Mouse (Mus musculus): Measurements from ENCODE around the gene Snx25. TPM values are rescaled to one million over a fixed set of nuclear protein-coding genes. Genes with fewer than 3 reads are reported as not detected.

Snx25 gene
- 10 to 100 TPM in 1 of 2 experiments, 1 to 10 TPM in 1; 5.6 to 12.0 TPM for total RNA-seq (2023)

GRCm38 (mm10) chr8:46152064-46153031 lies at the start of gene Snx25:
TSS of gene Snx25 (minus strand) at chr8:46152159.

GRCm38 (mm10) chr8:46151202-46152062 lies 527 bp downstream of the Snx25 start, which contains the start of gene Cfap97:
TSS of gene Cfap97 (plus strand) at chr8:46151771.

GRCm38 (mm10) chr8:46005596-46005995 lies 146.4 kb downstream of the Snx25 start, which contains the start of gene Ankrd37:
TSS of gene Ankrd37 (minus strand) at chr8:46005707.

GRCm38 (mm10) chr8:45999138-45999783 lies 152.7 kb downstream of the Snx25 start, which contains the start of gene Lrp2bp:
TSS of gene Lrp2bp (plus strand) at chr8:45999303.

Other genes with a start within 250 kb of the Snx25 start
- not detected for gene Ccdc110, start 217.5 kb downstream of the Snx25 start, total RNA-seq (2023)
- gene 1700029J07Rik, start 176.9 kb downstream of the Snx25 start, total RNA-seq (2023): under 1 TPM in 1 of 2 experiments, not detected in 1; 0.18 TPM
- 10 to 100 TPM; 21.5 to 23.6 TPM for gene Ufsp2, start 176.6 kb downstream of the Snx25 start, total RNA-seq (2023)
- gene Lrp2bp, start 152.9 kb downstream of the Snx25 start, total RNA-seq (2023): not detected
- gene Ankrd37, start 146.5 kb downstream of the Snx25 start, total RNA-seq (2023): 1 to 10 TPM; 1.5 to 2.2 TPM
- gene Cfap97, start 388 bp downstream of the Snx25 start, total RNA-seq (2023): 1 to 10 TPM; 8.5 to 9.0 TPM
- gene Slc25a4, start 59.1 kb upstream of the Snx25 start, total RNA-seq (2023): 10 to 100 TPM; 16.5 to 25.9 TPM
- gene Helt, start 142.5 kb upstream of the Snx25 start, total RNA-seq (2023): not detected